Mouse (Mus musculus) stomach, embryonic 15.5 days (tissue): ENCODE data around the gene Nectin2. TPM values are rescaled to one million over a fixed set of nuclear protein-coding genes. Genes with fewer than 3 reads are reported as not detected.

Source experiments
- ATAC-seq: fragments of 200-750 bp; cut with Nextera tagmentation; 2 replicates; pipeline ENCODE4 v1.8.0; 2017; ENCODE audit warnings: low read depth, moderate number of reproducible peaks, moderate TSS enrichment; ENCODE audit not compliant: insufficient read depth, low FRiP score
- H3K27ac ChIP-seq: fragments of 300-500 bp; sonication (generic); 2 replicates; pipeline ENCODE4 v1.5.1; 2015; ENCODE audit warnings: mild to moderate bottlenecking, inconsistent platforms
- H3K27me3 ChIP-seq: fragments of 300-500 bp; sonication (generic); replicated peaks from 2 replicates; pipeline ENCODE4 v1.6.1; 2015; ENCODE audit warnings: inconsistent platforms
- H3K36me3 ChIP-seq: fragments of 300-500 bp; sonication (generic); 2 replicates; pipeline ENCODE4 v1.6.1; 2015; ENCODE audit warnings: inconsistent platforms
- H3K4me1 ChIP-seq: fragments of 300-500 bp; sonication (generic); 2 replicates; pipeline ENCODE4 v1.6.1; 2015; ENCODE audit warnings: inconsistent platforms
- H3K4me2 ChIP-seq: fragments of 300-500 bp; sonication (generic); 2 replicates; pipeline ENCODE4 v1.6.1; 2015; ENCODE audit warnings: mild to moderate bottlenecking, inconsistent platforms
- H3K4me3 ChIP-seq: fragments of 300-500 bp; sonication (generic); replicated peaks from 2 replicates; pipeline ENCODE4 v1.5.1; 2015; ENCODE audit warnings: inconsistent platforms
- H3K9ac ChIP-seq: fragments of 300-500 bp; sonication (generic); 2 replicates; pipeline ENCODE4 v1.6.1; 2015; ENCODE audit warnings: inconsistent platforms
- H3K9me3 ChIP-seq: fragments of 300-500 bp; sonication (generic); 2 replicates; pipeline ENCODE4 v1.6.1; 2016; ENCODE audit warnings: inconsistent platforms
- WGBS: fragments of 180-500 bp; shearing (Covaris S2); methylation state at CpG from one replicate; pipeline ENCODE4 v1.1.7; 2015; 5-methylcytosine and 5-hydroxymethylcytosine counted together
- polyA plus RNA-seq: library from polyadenylated mRNA; unstranded; fragments of >200 nt; fragmentation: Nextera tagmentation; extraction: Ambion mirVana; gene quantifications from 2 replicates; pipeline ENCODE4 v1.2.1, GENCODE M21; 2015

The Nectin2 gene
- polyA plus RNA-seq, 1 experiment from 2014 or later = 129 TPM

DNA sequence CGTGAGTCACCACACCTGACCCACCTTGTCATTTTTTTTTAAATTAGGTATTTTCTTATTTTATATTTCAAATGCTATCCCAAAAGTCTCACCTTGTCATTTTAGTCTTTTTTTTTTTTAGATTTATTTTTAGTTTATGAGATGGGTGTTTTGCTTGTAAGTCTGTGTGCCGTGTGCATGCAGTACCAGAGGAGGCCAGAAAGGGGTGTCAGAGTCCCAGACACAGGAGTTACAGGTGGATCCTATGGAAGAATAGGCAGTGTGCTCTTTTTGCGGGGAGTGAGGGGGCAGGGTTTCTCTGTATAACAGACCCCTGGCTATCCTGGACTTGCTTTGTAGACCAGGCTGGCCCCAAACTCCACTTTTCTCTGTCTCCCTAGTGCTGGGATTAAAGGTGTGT lies 11.5 kb downstream of the Nectin2 start:
- no peak overlapping the region for H3K4me2 ChIP-seq
- WGBS = 87% methylated on average over 3 of the region's 3 CpGs
- ATAC-seq = no peak
- H3K4me1 ChIP-seq = peaks cover 17% of the 10 kb centered on the region
- no peaks in the 10 kb centered on the region for H3K27me3 ChIP-seq
- H3K9me3 ChIP-seq = no peaks in the 10 kb centered on the region
- H3K27ac ChIP-seq = no peak overlapping the region
- no peak overlapping the region for H3K4me3 ChIP-seq
- peaks cover 56% of the 10 kb centered on the region for H3K36me3 ChIP-seq
- no peak overlapping the region for H3K9ac ChIP-seq

DNA sequence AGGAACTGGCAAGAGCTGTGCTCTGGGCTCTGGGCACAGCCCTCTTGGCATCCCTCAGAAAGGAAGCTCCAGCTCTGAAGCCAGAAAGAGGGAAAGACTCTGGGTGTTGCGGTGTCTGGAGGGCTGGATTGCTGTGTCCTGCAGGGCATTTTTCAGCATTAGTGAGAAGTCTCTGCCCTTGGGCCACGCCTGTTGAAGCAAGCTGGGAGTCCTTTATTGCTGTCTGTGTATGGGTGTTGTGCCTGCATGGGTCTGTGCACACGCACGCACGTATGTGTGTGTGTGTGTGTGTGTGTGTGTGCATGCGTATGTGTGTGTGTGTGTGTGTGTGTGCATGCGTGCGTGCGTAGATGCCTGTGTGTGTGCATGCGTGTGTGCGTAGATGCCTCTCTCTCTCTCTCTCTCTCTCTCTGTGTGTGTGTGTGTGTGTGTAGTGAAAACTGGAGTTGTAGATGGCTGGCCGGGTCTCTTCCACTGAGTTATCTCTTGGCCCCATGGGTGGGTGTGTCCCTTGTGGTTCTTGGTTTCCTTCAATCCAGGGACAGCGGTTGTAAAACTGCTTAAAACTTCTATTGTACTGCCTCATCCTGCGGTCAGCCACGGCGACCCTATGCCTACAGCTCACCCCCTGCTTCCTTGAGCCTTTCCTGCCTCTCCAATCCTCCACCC lies 13.8 kb downstream of the Nectin2 start:
- WGBS = 81% methylated on average over 16 of the region's 16 CpGs
- ATAC-seq = no peak
- Histone ChIP-seq H3K4me1 (peaks cover 8% of the 10 kb centered on the region), H3K4me2 (no peak overlapping the region), H3K27me3 (no peaks in the 10 kb centered on the region), H3K9ac (no peak overlapping the region), H3K9me3 (no peaks in the 10 kb centered on the region), H3K36me3 (peaks cover 61% of the 10 kb centered on the region), H3K4me3 (no peak overlapping the region), H3K27ac (no peak overlapping the region)

GRCm38 (mm10) chr7:19734178-19734666 lies 16.1 kb downstream of the Nectin2 start:
- Histone ChIP-seq H3K27ac (no peak overlapping the region), H3K4me3 (no peak overlapping the region), H3K4me2 (no peak overlapping the region), H3K9ac (no peak overlapping the region), H3K4me1 (no peaks in the 10 kb centered on the region), H3K27me3 (no peaks in the 10 kb centered on the region), H3K36me3 (peaks cover 73% of the 10 kb centered on the region), H3K9me3 (no peaks in the 10 kb centered on the region)
- ATAC-seq = no peak
- 83% methylated on average over 10 of the region's 10 CpGs for WGBS

- no peak overlapping the region for H3K4me3 ChIP-seq
- H3K9ac ChIP-seq = no peak overlapping the region
- ATAC-seq = no peak
- no peak overlapping the region for H3K27ac ChIP-seq
- no peak overlapping the region for H3K4me2 ChIP-seq
- WGBS = 92% methylated on average over 4 of the region's 4 CpGs
- peaks cover 84% of the 10 kb centered on the region for H3K36me3 ChIP-seq
- H3K4me1 ChIP-seq = no peaks in the 10 kb centered on the region
- no peaks in the 10 kb centered on the region for H3K9me3 ChIP-seq
- no peaks in the 10 kb centered on the region for H3K27me3 ChIP-seq
Observed at GRCm38 (mm10) chr7:19726541-19726940, 23.7 kb downstream of the Nectin2 start.

- Histone ChIP-seq H3K9ac (no peak overlapping the region), H3K27ac (no peak overlapping the region), H3K27me3 (no peaks in the 10 kb centered on the region), H3K36me3 (peaks cover 71% of the 10 kb centered on the region), H3K4me3 (no peak overlapping the region), H3K4me2 (no peak overlapping the region), H3K9me3 (no peaks in the 10 kb centered on the region), H3K4me1 (no peaks in the 10 kb centered on the region)
- peak; percentile 44; the same call in 1 of the 2 replicates for ATAC-seq
- WGBS = 91% methylated on average over 12 of the region's 12 CpGs
Observed at GRCm38 (mm10) chr7:19724167-19724566, 26.1 kb downstream of the Nectin2 start.

DNA sequence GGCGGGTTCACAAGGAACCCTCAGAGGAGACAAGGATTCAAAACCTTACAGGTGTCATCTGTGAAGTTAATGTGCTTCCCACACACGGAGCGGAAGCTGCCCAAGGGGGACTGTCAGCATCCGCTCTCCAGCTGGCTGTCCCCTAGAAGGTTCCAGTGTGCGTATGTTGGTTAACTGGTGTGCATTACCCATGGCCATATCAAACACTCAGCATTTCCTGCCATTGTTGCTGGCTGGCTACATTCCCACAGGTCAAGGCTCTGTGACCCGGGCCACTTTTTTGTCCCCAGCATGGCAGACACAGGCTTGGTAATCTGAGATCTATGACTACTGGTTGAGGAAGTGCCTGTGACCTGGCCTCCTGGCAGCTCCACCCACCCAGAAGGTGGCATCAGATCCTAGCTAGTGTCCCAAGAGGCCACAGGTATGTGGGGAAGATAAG lies 27.5 kb downstream of the Nectin2 start:
- no peaks in the 10 kb centered on the region for H3K4me1 ChIP-seq
- H3K36me3 ChIP-seq = peaks cover 63% of the 10 kb centered on the region
- ATAC-seq = peak; percentile 27; the same call in 1 of the 2 replicates
- no peak overlapping the region for H3K4me2 ChIP-seq
- H3K4me3 ChIP-seq = no peak overlapping the region
- no peaks in the 10 kb centered on the region for H3K27me3 ChIP-seq
- 83% methylated on average over 6 of the region's 6 CpGs for WGBS
- no peaks in the 10 kb centered on the region for H3K9me3 ChIP-seq
- no peak overlapping the region for H3K9ac ChIP-seq
- no peak overlapping the region for H3K27ac ChIP-seq

DNA sequence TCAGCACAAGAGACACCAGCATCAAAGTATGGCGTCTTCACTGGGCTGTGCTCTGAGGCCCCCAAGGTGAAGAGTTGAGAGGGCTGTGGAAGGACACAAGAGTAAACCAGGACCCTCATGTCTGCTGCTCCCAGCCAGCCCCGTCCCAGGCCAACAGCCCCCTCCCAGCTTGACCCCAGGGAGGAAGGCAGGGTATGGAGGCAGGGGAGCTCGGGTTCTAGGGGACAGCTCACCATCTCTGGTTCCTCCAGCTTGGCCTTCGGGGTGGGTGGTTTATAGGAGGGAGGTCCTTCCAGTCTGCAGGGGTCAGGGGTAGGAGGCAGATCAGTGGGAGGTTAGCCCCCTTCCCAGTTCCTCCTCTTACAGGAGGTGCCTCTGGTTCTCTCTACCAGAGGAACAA lies 31.1 kb downstream of the Nectin2 start:
- Histone ChIP-seq H3K36me3 (peaks cover 33% of the 10 kb centered on the region), H3K4me3 (no peak overlapping the region), H3K4me2 (no peak overlapping the region), H3K27ac (no peak overlapping the region), H3K9ac (no peak overlapping the region), H3K27me3 (no peaks in the 10 kb centered on the region), H3K9me3 (no peaks in the 10 kb centered on the region), H3K4me1 (peaks cover 8% of the 10 kb centered on the region)
- no peak for ATAC-seq
- WGBS = 98% methylated on average over 4 of the region's 4 CpGs

DNA sequence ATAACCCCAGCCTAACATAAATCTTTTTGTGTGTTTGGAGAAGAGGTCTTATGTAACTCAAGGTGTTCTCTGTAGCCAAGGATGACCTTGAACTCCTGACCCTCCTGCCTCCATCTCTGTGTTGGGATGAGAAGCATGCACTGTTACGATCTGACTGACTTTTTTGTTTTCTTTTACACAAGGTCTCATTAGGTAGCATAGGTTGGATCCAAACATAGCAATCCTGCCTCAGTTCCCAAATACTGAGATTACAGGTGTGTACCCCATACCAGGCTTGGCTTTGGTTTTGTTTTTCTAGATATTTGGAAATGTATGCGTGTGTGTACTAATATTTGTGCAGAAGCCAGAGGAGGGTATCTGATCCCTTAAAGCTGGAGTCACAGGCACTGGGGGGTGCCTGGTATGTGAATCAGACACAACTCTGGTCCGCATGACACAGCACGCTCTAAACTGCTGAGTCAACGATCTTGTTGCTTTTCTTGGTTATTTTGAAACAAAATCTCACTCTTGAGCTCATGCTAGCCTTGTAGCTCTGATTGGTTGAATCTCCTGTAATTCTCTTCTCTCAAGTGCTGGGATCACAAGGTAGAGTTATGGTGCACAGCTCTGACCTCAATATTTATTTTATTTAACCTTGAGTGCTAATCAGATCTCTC lies 31.9 kb downstream of the Nectin2 start:
- no peak overlapping the region for H3K27ac ChIP-seq
- H3K4me1 ChIP-seq = peaks cover 12% of the 10 kb centered on the region
- H3K27me3 ChIP-seq = no peaks in the 10 kb centered on the region
- no peak overlapping the region for H3K9ac ChIP-seq
- no peak overlapping the region for H3K4me3 ChIP-seq
- 83% methylated on average over 5 of the region's 5 CpGs for WGBS
- no peak for ATAC-seq
- H3K36me3 ChIP-seq = peaks cover 27% of the 10 kb centered on the region
- no peak overlapping the region for H3K4me2 ChIP-seq
- H3K9me3 ChIP-seq = no peaks in the 10 kb centered on the region

DNA sequence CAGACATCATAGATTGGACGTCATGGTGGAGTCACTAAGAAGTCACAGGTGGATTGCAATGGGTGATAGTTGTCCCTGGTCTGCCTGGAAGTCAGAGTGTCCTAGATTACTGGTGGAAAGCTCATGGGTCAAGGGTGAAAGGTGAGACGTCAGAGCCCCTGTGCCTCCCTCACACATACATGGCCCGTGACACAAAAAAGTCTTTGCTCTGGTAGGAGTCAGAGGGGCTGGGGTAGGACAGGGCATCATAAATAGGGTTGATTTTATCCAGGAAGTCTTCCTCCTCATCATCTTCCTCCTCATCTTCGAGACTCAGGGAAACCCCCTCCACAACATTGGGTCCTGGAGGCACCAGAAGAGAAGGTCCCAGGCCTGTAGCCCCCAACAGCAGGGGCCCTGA lies 32.9 kb downstream of the Nectin2 start:
- Histone ChIP-seq H3K4me1 (peaks cover 15% of the 10 kb centered on the region), H3K27ac (no peak overlapping the region), H3K27me3 (no peaks in the 10 kb centered on the region), H3K36me3 (peaks cover 20% of the 10 kb centered on the region), H3K9me3 (no peaks in the 10 kb centered on the region), H3K4me3 (no peak overlapping the region), H3K4me2 (no peak overlapping the region), H3K9ac (no peak overlapping the region)
- ATAC-seq = no peak
- WGBS = 84% methylated on average over 4 of the region's 4 CpGs

DNA sequence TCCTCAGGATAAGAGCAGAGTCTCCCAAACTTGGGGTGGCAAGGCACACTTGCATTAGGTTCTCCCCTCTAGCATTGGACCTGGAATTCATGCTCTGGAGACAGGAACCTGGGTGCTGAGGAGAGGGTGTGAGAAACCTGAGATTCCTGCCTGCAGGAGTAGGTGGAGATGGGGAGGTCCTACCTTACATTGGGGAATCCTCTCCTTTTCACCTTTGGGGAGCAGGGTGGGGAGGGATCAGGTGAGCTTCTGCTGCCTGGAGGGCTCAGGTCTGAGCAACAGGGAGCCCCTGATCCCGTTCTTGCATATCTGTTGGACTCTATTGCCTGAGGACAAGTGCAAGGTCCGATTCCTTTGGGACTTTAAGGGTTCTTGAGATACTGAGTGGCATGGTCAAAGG lies 33.5 kb downstream of the Nectin2 start:
- WGBS = 91% methylated on average over 2 of the region's 2 CpGs
- Histone ChIP-seq H3K27me3 (no peaks in the 10 kb centered on the region), H3K4me2 (peak overlapping the region; percentile 68; the same call in 1 of the 2 replicates), H3K9me3 (no peaks in the 10 kb centered on the region), H3K4me1 (peaks cover 15% of the 10 kb centered on the region), H3K9ac (no peak overlapping the region), H3K4me3 (0 out of 2 replicates have a peak overlapping the region, but pooled peaks have one; percentile 41), H3K36me3 (peaks cover 22% of the 10 kb centered on the region), H3K27ac (peak overlapping the region; percentile 85)
- ATAC-seq = no peak

DNA sequence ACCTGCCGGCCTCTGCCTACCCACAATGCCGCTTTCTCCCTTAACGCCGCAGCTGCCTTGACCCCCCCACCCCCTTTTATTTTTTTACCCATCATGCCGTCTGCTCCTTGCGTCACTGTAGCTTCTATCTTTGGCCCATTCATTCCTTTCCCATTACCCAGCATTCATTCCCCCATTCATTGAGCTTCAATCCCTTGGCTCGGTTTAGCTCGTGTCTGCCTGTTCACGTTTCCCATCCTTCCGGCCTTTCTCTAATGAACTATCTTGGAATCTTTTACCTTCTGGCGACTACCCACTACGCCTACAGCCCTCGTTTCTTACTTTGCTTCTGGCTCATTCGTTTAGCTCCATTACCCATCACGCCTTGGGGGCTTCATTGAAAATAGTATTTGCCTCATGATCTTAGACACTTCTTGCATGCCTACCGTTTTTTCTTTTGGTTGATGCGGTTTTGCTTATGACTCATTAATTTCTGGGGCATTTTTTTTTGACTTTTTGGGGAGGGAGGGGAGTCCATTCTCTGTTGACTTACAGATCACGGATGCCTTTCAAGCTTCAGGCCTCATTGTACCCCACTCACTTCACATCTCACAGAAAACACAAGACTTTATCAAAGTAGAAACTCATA lies 34.1 kb downstream of the Nectin2 start:
- Histone ChIP-seq H3K9me3 (no peaks in the 10 kb centered on the region), H3K4me2 (peak overlapping the region; percentile 68), H3K27me3 (no peaks in the 10 kb centered on the region), H3K27ac (peak overlapping the region; percentile 85), H3K9ac (no peak overlapping the region), H3K4me3 (peak overlapping the region; percentile 41), H3K4me1 (peaks cover 15% of the 10 kb centered on the region), H3K36me3 (peaks cover 22% of the 10 kb centered on the region)
- 4% methylated on average over 18 of the region's 18 CpGs for WGBS
- ATAC-seq = no peak
